Comparison of ENCODE assay signal across 8 mouse cellular contexts in the genomic region with DNA sequence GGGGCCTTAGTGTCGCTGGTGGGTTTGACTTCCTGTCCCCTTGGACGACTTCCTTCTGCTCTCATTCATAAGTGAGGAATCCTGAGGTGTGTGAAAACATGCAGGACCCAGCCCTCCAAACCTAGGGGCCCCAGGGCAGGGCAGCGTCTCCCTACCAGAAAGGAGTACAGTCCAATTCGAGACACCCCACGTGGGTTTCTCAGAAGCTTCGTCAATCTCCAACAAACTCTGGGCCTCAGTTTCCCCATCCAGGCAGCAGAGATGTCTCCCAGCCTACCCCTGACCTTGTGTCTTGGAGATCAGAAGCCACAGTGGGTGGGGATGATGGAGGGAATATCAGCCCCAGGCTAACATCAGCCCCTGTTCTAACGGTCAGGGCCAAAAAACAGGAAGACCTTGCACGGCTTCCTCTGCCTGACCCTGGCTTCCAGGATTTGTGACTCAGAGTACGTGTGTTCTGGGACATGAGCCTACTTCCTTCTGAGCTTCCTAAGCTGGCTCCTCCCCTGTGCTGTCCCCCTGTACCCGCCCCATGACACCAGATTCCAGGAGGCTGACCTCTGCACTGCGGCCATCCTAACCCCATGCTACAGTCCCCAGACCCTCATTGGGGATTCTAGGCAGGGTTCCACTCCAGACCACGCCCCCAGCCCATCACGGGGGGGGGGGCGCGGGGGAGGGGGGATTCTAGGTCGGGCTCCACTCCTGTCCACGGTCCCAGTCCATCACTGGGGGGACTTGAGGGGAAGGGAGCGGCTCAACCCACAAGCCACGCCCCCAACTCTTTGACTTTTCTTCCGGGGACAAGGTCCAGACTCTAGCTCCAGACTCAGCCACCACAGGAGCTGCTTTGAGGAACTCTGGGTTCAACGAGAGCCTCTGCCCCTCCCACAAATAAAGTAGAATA. TPM values are rescaled to one million over a fixed set of nuclear protein-coding genes. Genes with fewer than 3 reads are reported as not detected.
A peak's percentile ranks its signal among the peaks of the same experiment; 100 is the strongest.
DNase-seq lines count a peak whose midpoint lies in the region; ATAC-seq and TF ChIP-seq lines count a peak whose summit lies in the region.

No protein-coding gene starts in this region.

- H3K9me3 ChIP-seq in liver, embryonic 14.5 days (ENCODE audit: control insufficient read depth, low read length) = no peaks in the 10 kb centered on the region

- no peak for TF ChIP-seq EP300 in liver, embryonic 14.5 days (IDR thresholded peaks at IDR 0.05; ENCODE audit: low read depth)

- peak overlapping the region; percentile 27; the same call in 1 of the 2 replicates for H3K27ac ChIP-seq in liver, embryonic 14.5 days

- H3K27me3 ChIP-seq in liver, embryonic 14.5 days (ENCODE audit: control insufficient read depth, insufficient read depth, low read length) = no peaks in the 10 kb centered on the region; the same call in 1 of the 2 replicates

- no peak overlapping the region for H3K9ac ChIP-seq in liver, embryonic 14.5 days (replicated peaks)

- H3K4me3 ChIP-seq in liver, embryonic 14.5 days (ENCODE audit: insufficient read depth in 1 of 2, low read depth in 2 of 2, low read length in 2 of 2) = peak overlapping the region; percentile 48

- peaks cover 4 to 12% of the 10 kb centered on the region in 2 experiments; a peak in 3 of 4 replicates for H3K4me1 ChIP-seq in liver, embryonic 14.5 days (replicated peaks; ENCODE audit: control insufficient read depth in 2 of 2, insufficient read depth in 2 of 2, low read length in 1 of 2)

- H3K4me2 ChIP-seq in liver, embryonic 14.5 days (ENCODE audit: low read depth) = peak overlapping the region; percentile 78

- no peak for TF ChIP-seq CTCF in liver, embryonic 14.5 days (IDR thresholded peaks at IDR 0.05; ENCODE audit: low read depth)

- H3K36me3 ChIP-seq in liver, embryonic 14.5 days (replicated peaks; ENCODE audit: control insufficient read depth, insufficient read depth, low read depth) = no peaks in the 10 kb centered on the region

- ATAC-seq in CD4-positive, CD25-positive, alpha-beta regulatory T cell, adult 4 months = peak; percentile 15
- ATAC-seq in inflammation-experienced regulatory T-cells, adult 6 months = peak; percentile 19
- ATAC-seq in liver, embryonic 14.5 days (ENCODE audit: insufficient read depth) = peak; percentile 76
- ATAC-seq in frontal cortex, adult (ENCODE audit: low TSS enrichment) = no peak

- WGBS in liver, embryonic 14.5 days (ENCODE audit: insufficient replicate concordance) = 5% methylated on average over 20 of the region's 21 CpGs

- peak; percentile 74 for DNase-seq in adrenal gland, postnatal 10 days
- DNase-seq in gastrocnemius, postnatal 25 days = peak; percentile 85
- peak in 2 of 3 experiments; percentile 41 to 54 for DNase-seq in liver, embryonic 14.5 days (ENCODE audit: low read depth in 3 of 3, low spot score in 3 of 3)
- DNase-seq in neural tube, embryonic 10.5 days (ENCODE audit: extremely low spot score, low spot score) = peak; percentile 45
- no peak for DNase-seq in right cerebral cortex, adult 2 months (ENCODE audit: low spot score in 2 of 2)

RNA-seq across cellular contexts. Expression of a gene that starts 6.4 kb away (rescaled TPM):
- not detected for polyA plus RNA-seq in CD4-positive, CD25-positive, alpha-beta regulatory T cell, adult 4 months (2017; shearing (Covaris generic))
- 10 to 100 TPM; 13.3 to 14.9 TPM for total RNA-seq in adrenal gland, postnatal 10 days (2021)
- total RNA-seq in gastrocnemius, postnatal 25 days (2021) = 1 to 10 TPM; 1.9 to 4.2 TPM
- under 1 TPM in 1 of 3 experiments, not detected in 2; 0.13 TPM for polyA plus RNA-seq in inflammation-experienced regulatory T-cells, adult 6 months (2017; shearing (Covaris generic))
- polyA plus RNA-seq in liver, embryonic 14.5 days (2012; rRNA removed) = 0.92 and 1.1 TPM in 2 replicates
- 0.43 and 0.71 TPM in 2 replicates for polyA plus RNA-seq in liver, embryonic 14.5 days (2014; fragmentation: Nextera tagmentation; extraction: Ambion mirVana)

RNA-seq across cellular contexts. Expression of a gene that starts 11.9 kb away (rescaled TPM):
- polyA plus RNA-seq in CD4-positive, CD25-positive, alpha-beta regulatory T cell, adult 4 months (2017; shearing (Covaris generic)) = not detected
- 10 to 100 TPM; 41.0 to 55.6 TPM for total RNA-seq in adrenal gland, postnatal 10 days (2021)
- total RNA-seq in gastrocnemius, postnatal 25 days (2021) = 10 to 100 TPM; 13.4 to 24.9 TPM
- not detected for polyA plus RNA-seq in inflammation-experienced regulatory T-cells, adult 6 months (2017; shearing (Covaris generic))
- 0.09 and 0.10 TPM in 2 replicates for polyA plus RNA-seq in liver, embryonic 14.5 days (2012; rRNA removed)
- 0.29 and 0.67 TPM in 2 replicates for polyA plus RNA-seq in liver, embryonic 14.5 days (2014; fragmentation: Nextera tagmentation; extraction: Ambion mirVana)

RNA-seq across cellular contexts. Expression of a gene that starts 16.3 kb away (rescaled TPM):
- not detected for polyA plus RNA-seq in CD4-positive, CD25-positive, alpha-beta regulatory T cell, adult 4 months (2017; shearing (Covaris generic))
- total RNA-seq in adrenal gland, postnatal 10 days (2021) = 100 to 1,000 TPM; 102 to 111 TPM
- total RNA-seq in gastrocnemius, postnatal 25 days (2021) = 10 to 100 TPM; 27.7 to 29.0 TPM
- under 1 TPM in 1 of 3 experiments, not detected in 2; 0.16 TPM for polyA plus RNA-seq in inflammation-experienced regulatory T-cells, adult 6 months (2017; shearing (Covaris generic))
- 0.11 and 0.29 TPM in 2 replicates for polyA plus RNA-seq in liver, embryonic 14.5 days (2012; rRNA removed)
- 0.34 and 0.35 TPM in 2 replicates for polyA plus RNA-seq in liver, embryonic 14.5 days (2014; fragmentation: Nextera tagmentation; extraction: Ambion mirVana)

RNA-seq across cellular contexts. Expression of a gene that starts 24.1 kb away (rescaled TPM):
- not detected for polyA plus RNA-seq in CD4-positive, CD25-positive, alpha-beta regulatory T cell, adult 4 months (2017; shearing (Covaris generic))
- total RNA-seq in adrenal gland, postnatal 10 days (2021) = 10 to 100 TPM; 75.7 to 89.2 TPM
- 100 to 1,000 TPM; 177 to 234 TPM for total RNA-seq in gastrocnemius, postnatal 25 days (2021)
- under 1 TPM in 1 of 3 experiments, not detected in 2; 0.09 TPM for polyA plus RNA-seq in inflammation-experienced regulatory T-cells, adult 6 months (2017; shearing (Covaris generic))
- 0.01 TPM in 2 replicates for polyA plus RNA-seq in liver, embryonic 14.5 days (2012; rRNA removed)
- 0.03 TPM in 1 of 2 replicates, not detected in the other for polyA plus RNA-seq in liver, embryonic 14.5 days (2014; fragmentation: Nextera tagmentation; extraction: Ambion mirVana)

RNA-seq across cellular contexts. Expression of a gene that starts 28.6 kb away (rescaled TPM):
- 10 to 100 TPM; 30.3 to 43.4 TPM for polyA plus RNA-seq in CD4-positive, CD25-positive, alpha-beta regulatory T cell, adult 4 months (2017; shearing (Covaris generic))
- 10 to 100 TPM in 1 of 2 experiments, 1 to 10 TPM in 1; 9.5 to 11.0 TPM for total RNA-seq in adrenal gland, postnatal 10 days (2021)
- under 1 TPM; 0.64 to 0.78 TPM for total RNA-seq in gastrocnemius, postnatal 25 days (2021)
- 10 to 100 TPM; 29.8 to 39.7 (median 37.9) TPM for polyA plus RNA-seq in inflammation-experienced regulatory T-cells, adult 6 months (2017; shearing (Covaris generic))
- 1.5 and 1.8 TPM in 2 replicates for polyA plus RNA-seq in liver, embryonic 14.5 days (2012; rRNA removed)
- 2.4 and 2.7 TPM in 2 replicates for polyA plus RNA-seq in liver, embryonic 14.5 days (2014; fragmentation: Nextera tagmentation; extraction: Ambion mirVana)

Comparison
In these comparisons a context has a peak if more than half of its experiments do, and no peak if none do; other contexts are left out.
1. DNase-seq: peak in adrenal gland, postnatal 10 days (single experiment), gastrocnemius, postnatal 25 days (single experiment), liver, embryonic 14.5 days (2 of 3) and neural tube, embryonic 10.5 days (single experiment); none in right cerebral cortex, adult 2 months (0 of 2).